Mouse (Mus musculus): ENCODE measurements around the gene Ppp1r21.

Ppp1r21 gene

GRCm38 (mm10) chr17:88614234-88614633 is 84.3 kb downstream of the Ppp1r21 start:
- no peak for DNase-seq (ENCODE audit: low spot score)

GRCm38 (mm10) chr17:88614733-88615132 is 84.8 kb downstream of the Ppp1r21 start:
- DNase-seq (ENCODE audit: low spot score): no peak

- DNase-seq (ENCODE audit: low spot score): no peak
Measured at GRCm38 (mm10) chr17:88615492-88616155, 85.7 kb downstream of the Ppp1r21 start.

- DNase-seq (ENCODE audit: low spot score): peak; percentile 47
Measured at GRCm38 (mm10) chr17:88620935-88621334, 91.0 kb downstream of the Ppp1r21 start.

- DNase-seq (ENCODE audit: low spot score): no peak
Measured at GRCm38 (mm10) chr17:88621374-88621773, 91.5 kb downstream of the Ppp1r21 start.

- no peak for DNase-seq (ENCODE audit: low spot score)
Measured at GRCm38 (mm10) chr17:88622711-88623110, 92.8 kb downstream of the Ppp1r21 start.

GRCm38 (mm10) chr17:88624386-88624785 is 94.5 kb downstream of the Ppp1r21 start:
- no peak for DNase-seq (ENCODE audit: low spot score)

GRCm38 (mm10) chr17:88625350-88625749 is 95.4 kb downstream of the Ppp1r21 start:
- no peak for DNase-seq (ENCODE audit: low spot score)

- DNase-seq (ENCODE audit: low spot score): no peak
Measured at GRCm38 (mm10) chr17:88625931-88626330, 96.0 kb downstream of the Ppp1r21 start.

GRCm38 (mm10) chr17:88626347-88626811 is 96.5 kb downstream of the Ppp1r21 start:
- no peak for DNase-seq (ENCODE audit: low spot score)

GRCm38 (mm10) chr17:88627150-88627549 is 97.2 kb downstream of the Ppp1r21 start:
- DNase-seq (ENCODE audit: low spot score): no peak

- peak; percentile 34 for DNase-seq (ENCODE audit: low spot score)
Measured at GRCm38 (mm10) chr17:88628676-88629380, 98.9 kb downstream of the Ppp1r21 start.

GRCm38 (mm10) chr17:88629381-88629759 is 99.5 kb downstream of the Ppp1r21 start:
- no peak for DNase-seq (ENCODE audit: low spot score)

- peak; percentile 28 for DNase-seq (ENCODE audit: low spot score)
Measured at GRCm38 (mm10) chr17:88629931-88630553, 100.1 kb downstream of the Ppp1r21 start.

GRCm38 (mm10) chr17:88630554-88630948 is 100.6 kb downstream of the Ppp1r21 start:
- DNase-seq (ENCODE audit: low spot score): no peak

GRCm38 (mm10) chr17:88632631-88633030 is 102.7 kb downstream of the Ppp1r21 start:
- DNase-seq (ENCODE audit: low spot score): no peak

- DNase-seq (ENCODE audit: low spot score): no peak
Measured at GRCm38 (mm10) chr17:88636076-88636475, 106.2 kb downstream of the Ppp1r21 start.

- no peak for DNase-seq (ENCODE audit: low spot score)
Measured at GRCm38 (mm10) chr17:88636587-88636986, 106.7 kb downstream of the Ppp1r21 start.
